Mouse (Mus musculus) central nervous system, embryonic 11.5 days (tissue): ENCODE results near the gene Pik3c2g. TPM values are rescaled to one million over a fixed set of nuclear protein-coding genes. Genes with fewer than 3 reads are reported as not detected.

Source experiments
- polyA plus RNA-seq: library from polyadenylated mRNA; depleted of rRNA; stranded (reverse); fragments of >200 nt; gene quantifications from 2 replicates; pipeline ENCODE4 v1.2.3, GENCODE M21; 2012; rRNA removed

Pik3c2g gene
- 0.04 and 0.17 TPM in 2 replicates for polyA plus RNA-seq

DNA sequence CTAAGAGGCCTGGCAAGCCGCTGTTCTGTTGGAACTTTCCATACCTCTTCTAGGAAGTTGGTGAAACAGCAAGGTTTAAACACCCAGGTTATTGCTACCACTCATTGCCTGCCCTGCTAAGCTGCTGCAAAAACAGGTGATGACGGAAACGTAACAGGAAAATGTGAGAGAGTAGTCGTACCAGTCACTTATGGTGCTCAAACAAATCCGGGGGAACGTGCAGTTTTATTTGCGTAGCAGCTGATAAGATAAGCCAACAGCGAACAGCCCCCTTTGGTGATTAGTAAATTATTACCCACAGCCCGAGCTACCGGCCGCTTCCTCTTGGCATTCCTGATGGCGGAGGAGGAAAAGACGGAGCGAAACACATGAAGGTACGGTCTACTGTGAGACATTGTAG lies at the start of gene Pik3c2g:
TSS of gene Pik3c2g (plus strand) at position 330 of the 400 bp plus-strand sequence.

Other genes starting within 250 kb of the Pik3c2g start
- not detected in 2 replicates for gene Rergl, start 85.2 kb upstream of the Pik3c2g start, polyA plus RNA-seq